Mouse (Mus musculus) monocyte, adult 5-6 weeks (primary cell): ENCODE data around the gene Psmb5. TPM values are rescaled to one million over a fixed set of nuclear protein-coding genes. Genes with fewer than 3 reads are reported as not detected.
A peak's percentile ranks its signal among the peaks of the same experiment; 100 is the strongest.

ENCODE experiments used
- ATAC-seq: fragments of 153-309, 156-312 bp; replicated peaks from 2 replicates; pipeline ENCODE4 v1.8.0; 2017; ENCODE audit warnings: mild to moderate bottlenecking; ENCODE audit not compliant: low TSS enrichment, insufficient number of reproducible peaks, severe bottlenecking, poor library complexity, low FRiP score
- total RNA-seq: library from RNA; stranded (forward); fragments of 200-1000, 200-491, 200-594 nt; gene quantifications from 3 replicates; pipeline ENCODE4 v1.2.3, GENCODE M21; 2017

Gene Psmb5
- total RNA-seq, 1 experiment from 2014 or later: 56.5 TPM

GRCm38 (mm10) chr14:54572122-54572521 is 45.7 kb downstream of the Psmb5 start:
- ATAC-seq: no peak

- ATAC-seq: no peak
Observed at GRCm38 (mm10) chr14:54569451-54570392, 48.1 kb downstream of the Psmb5 start.

GRCm38 (mm10) chr14:54568694-54569414 is 49.0 kb downstream of the Psmb5 start:
- ATAC-seq: peak; percentile 78

Other genes starting within 250 kb of the Psmb5 start
- 11.3 to 16.7 TPM (median 13.6 TPM) in 3 replicates for gene Slc7a7, start 200.2 kb downstream of the Psmb5 start, total RNA-seq
- 49.3 to 72.4 TPM (median 52.8 TPM) in 3 replicates for gene Mrpl52, start 191.1 kb downstream of the Psmb5 start, total RNA-seq
- gene Mmp14, start 186.4 kb downstream of the Psmb5 start, total RNA-seq: 0.78 to 0.96 TPM in 2 of 3 replicates, not detected in the other
- gene Lrp10, start 153.9 kb downstream of the Psmb5 start, total RNA-seq: 49.1 to 94.7 TPM (median 53.7 TPM) in 3 replicates
- 0.68 TPM in 1 of 3 replicates, not detected in the others for gene Rem2, start 141.9 kb downstream of the Psmb5 start, total RNA-seq
- 16.6 to 25.4 TPM (median 16.8 TPM) in 3 replicates for gene Prmt5, start 100.5 kb downstream of the Psmb5 start, total RNA-seq
- 22.6 to 36.0 TPM (median 32.4 TPM) in 3 replicates for gene Haus4, start 63.4 kb downstream of the Psmb5 start, total RNA-seq
- gene Ajuba, start 40.5 kb downstream of the Psmb5 start, total RNA-seq: 0.43 to 2.9 TPM (median 0.67 TPM) in 3 replicates
- 0.21 to 3.2 TPM (median 2.4 TPM) in 3 replicates for gene 4931414P19Rik, start 12.0 kb downstream of the Psmb5 start, total RNA-seq
- not detected in 3 replicates for gene Psmb11, start 3.4 kb upstream of the Psmb5 start, total RNA-seq
- gene Gm17606, start 22.9 kb upstream of the Psmb5 start, total RNA-seq: not detected in 3 replicates
- 0.48 to 2.6 TPM in 2 of 3 replicates, not detected in the other for gene Cdh24, start 23.3 kb upstream of the Psmb5 start, total RNA-seq
- gene 1700123O20Rik, start 68.2 kb upstream of the Psmb5 start, total RNA-seq: 24.1 to 34.0 TPM (median 32.3 TPM) in 3 replicates
- gene Acin1, start 68.9 kb upstream of the Psmb5 start, total RNA-seq: 259 to 427 TPM (median 322 TPM) in 3 replicates
- 0.67 TPM in 1 of 3 replicates, not detected in the others for gene Gm29776, start 80.8 kb upstream of the Psmb5 start, total RNA-seq
- 2.7 to 7.2 TPM in 2 of 3 replicates, not detected in the other for gene Cebpe, start 94.2 kb upstream of the Psmb5 start, total RNA-seq
- gene Slc7a8, start 163.9 kb upstream of the Psmb5 start, total RNA-seq: 2.8 to 7.0 TPM (median 4.5 TPM) in 3 replicates
- gene Rnf212b, start 196.1 kb upstream of the Psmb5 start, total RNA-seq: not detected in 3 replicates